Mouse (Mus musculus): ENCODE results near the gene 5730596B20Rik.

Gene 5730596B20Rik

GRCm38 (mm10) chr6:52162611-52163365 lies 14.5 kb upstream of the 5730596B20Rik start:
- no peak for DNase-seq (ENCODE audit: low spot score in 2 of 2)

- DNase-seq (ENCODE audit: low spot score in 2 of 2), result no peak
These were observed 13.8 kb upstream of the 5730596B20Rik start for GRCm38 (mm10) chr6:52163366-52164031.

GRCm38 (mm10) chr6:52164051-52164625 lies 13.2 kb upstream of the 5730596B20Rik start:
- DNase-seq (ENCODE audit: low spot score in 2 of 2), result no peak

- no peak for DNase-seq (ENCODE audit: low spot score in 2 of 2)
These were observed 12.5 kb upstream of the 5730596B20Rik start, which contains the start of gene Hoxa2 for GRCm38 (mm10) chr6:52164626-52165440. TSS of gene Hoxa2 (minus strand) at chr6:52164831.

GRCm38 (mm10) chr6:52165441-52166370 lies 11.6 kb upstream of the 5730596B20Rik start:
- no peak for DNase-seq (ENCODE audit: low spot score in 2 of 2)

GRCm38 (mm10) chr6:52166431-52167077 lies 10.7 kb upstream of the 5730596B20Rik start:
- DNase-seq (ENCODE audit: low spot score in 2 of 2), result no peak

GRCm38 (mm10) chr6:52167176-52167575 lies 10.1 kb upstream of the 5730596B20Rik start:
- DNase-seq (ENCODE audit: low spot score in 2 of 2), result no peak

- DNase-seq (ENCODE audit: low spot score in 2 of 2), result no peak
These were observed 9.5 kb upstream of the 5730596B20Rik start for GRCm38 (mm10) chr6:52167736-52168161.

- no peak for DNase-seq (ENCODE audit: low spot score in 2 of 2)
These were observed 8.9 kb upstream of the 5730596B20Rik start for GRCm38 (mm10) chr6:52168191-52169055.

GRCm38 (mm10) chr6:52169499-52170165 lies 7.7 kb upstream of the 5730596B20Rik start:
- no peak for DNase-seq (ENCODE audit: low spot score in 2 of 2)

- DNase-seq (ENCODE audit: low spot score in 2 of 2), result no peak
These were observed 7.0 kb upstream of the 5730596B20Rik start for GRCm38 (mm10) chr6:52170166-52170897.

GRCm38 (mm10) chr6:52170898-52171223 lies 6.4 kb upstream of the 5730596B20Rik start:
- DNase-seq (ENCODE audit: low spot score in 2 of 2), result no peak

GRCm38 (mm10) chr6:52171331-52171730 lies 6.0 kb upstream of the 5730596B20Rik start:
- no peak for DNase-seq (ENCODE audit: low spot score in 2 of 2)

GRCm38 (mm10) chr6:52171938-52172337 lies 5.4 kb upstream of the 5730596B20Rik start:
- no peak for DNase-seq (ENCODE audit: low spot score in 2 of 2)

GRCm38 (mm10) chr6:52172501-52172900 lies 4.8 kb upstream of the 5730596B20Rik start:
- peak in 1 of 2 experiments; percentile 19 for DNase-seq (ENCODE audit: low spot score in 2 of 2)

GRCm38 (mm10) chr6:52173648-52174047 lies 3.6 kb upstream of the 5730596B20Rik start:
- DNase-seq (ENCODE audit: low spot score in 2 of 2), result no peak

- DNase-seq (ENCODE audit: low spot score in 2 of 2), result no peak
These were observed 2.1 kb upstream of the 5730596B20Rik start for GRCm38 (mm10) chr6:52174968-52175751.

All from spleen, postnatal 36 days (tissue).